Mouse (Mus musculus) adrenal gland (tissue): ENCODE results near the gene Nmnat2.

Source experiments
- intact Hi-C: fragments of 180-260 bp; cut with DNase I; formaldehyde crosslinking; loops from one replicate; pipeline ENCODE4 v1.15.1; 2025

Gene Nmnat2

GRCm38 (mm10) chr1:152978700-152979099 lies 23.9 kb downstream of the Nmnat2 start:
- intact Hi-C loops: no loop called here

GRCm38 (mm10) chr1:152983416-152983815 lies 28.6 kb downstream of the Nmnat2 start:
- intact Hi-C loops: no loop called here

- intact Hi-C loops: no loop called here
These were observed 32.2 kb downstream of the Nmnat2 start for GRCm38 (mm10) chr1:152986981-152987380.

GRCm38 (mm10) chr1:152990067-152990466 lies 35.3 kb downstream of the Nmnat2 start:
- intact Hi-C loops: no loop called here

GRCm38 (mm10) chr1:152992271-152993134 lies 37.7 kb downstream of the Nmnat2 start:
- intact Hi-C loops: no loop called here

GRCm38 (mm10) chr1:152993803-152994202 lies 39.0 kb downstream of the Nmnat2 start:
- intact Hi-C loops: no loop called here

GRCm38 (mm10) chr1:152999983-153000382 lies 45.2 kb downstream of the Nmnat2 start:
- intact Hi-C loops: no loop called here

GRCm38 (mm10) chr1:153000486-153001228 lies 45.9 kb downstream of the Nmnat2 start:
- intact Hi-C loops: no loop called here

- intact Hi-C loops: no loop called here
These were observed 47.7 kb downstream of the Nmnat2 start for GRCm38 (mm10) chr1:153002295-153003050.

GRCm38 (mm10) chr1:153004472-153004871 lies 49.7 kb downstream of the Nmnat2 start:
- intact Hi-C loops: no loop called here

- intact Hi-C loops: no loop called here
These were observed 51.3 kb downstream of the Nmnat2 start for GRCm38 (mm10) chr1:153006054-153006453.

GRCm38 (mm10) chr1:153006761-153007160 lies 52.0 kb downstream of the Nmnat2 start:
- intact Hi-C loops: no loop called here

- intact Hi-C loops: no loop called here
These were observed 52.5 kb downstream of the Nmnat2 start for GRCm38 (mm10) chr1:153007292-153007691.

GRCm38 (mm10) chr1:153007824-153008223 lies 53.0 kb downstream of the Nmnat2 start:
- intact Hi-C loops: no loop called here

- intact Hi-C loops: no loop called here
These were observed 54.5 kb downstream of the Nmnat2 start for GRCm38 (mm10) chr1:153009338-153009737.

GRCm38 (mm10) chr1:153010353-153011351 lies 55.9 kb downstream of the Nmnat2 start:
- intact Hi-C loops: no loop called here

- intact Hi-C loops: no loop called here
These were observed 56.8 kb downstream of the Nmnat2 start for GRCm38 (mm10) chr1:153011544-153011943.

GRCm38 (mm10) chr1:153013541-153014288 lies 58.9 kb downstream of the Nmnat2 start:
- intact Hi-C loops: no loop called here

GRCm38 (mm10) chr1:153014431-153015186 lies 59.8 kb downstream of the Nmnat2 start:
- intact Hi-C loops: no loop called here
